Mouse (Mus musculus) hematopoietic stem cell, adult 5-6 weeks (primary cell): ENCODE results near the gene Ces1h. TPM values are rescaled to one million over a fixed set of nuclear protein-coding genes. Genes with fewer than 3 reads are reported as not detected.

Experiments
- total RNA-seq: library from RNA; stranded (forward); fragments of 172-1452, 232-1000 nt; gene quantifications from 2 replicates; pipeline ENCODE4 v1.2.3, GENCODE M21; 2017

The Ces1h gene
- total RNA-seq, 1 experiment from 2014 or later, result not detected

Other genes starting within 250 kb of the Ces1h start
- gene Ces1c, start 248.4 kb downstream of the Ces1h start, total RNA-seq, result not detected in 2 replicates
- 1.3 TPM in 1 of 2 replicates, not detected in the other for gene Ces1d, start 181.9 kb downstream of the Ces1h start, total RNA-seq
- gene Ces1e, start 150.1 kb downstream of the Ces1h start, total RNA-seq, result not detected in 2 replicates
- gene Ces1f, start 100.0 kb downstream of the Ces1h start, total RNA-seq, result not detected in 2 replicates
- not detected in 2 replicates for gene Ces1g, start 42.4 kb downstream of the Ces1h start, total RNA-seq
- gene Ces5a, start 156.1 kb upstream of the Ces1h start, total RNA-seq, result not detected in 2 replicates